Mouse (Mus musculus): ENCODE results near the gene Rlim. TPM values are rescaled to one million over a fixed set of nuclear protein-coding genes. Genes with fewer than 3 reads are reported as not detected.

Gene Rlim
- polyA plus RNA-seq (2017; shearing (Covaris generic)): 66.1 TPM

GRCm38 (mm10) chrX:103981169-103981689 lies at the start of gene Rlim:
TSS of gene Rlim (minus strand) at chrX:103981284.

Other genes starting within 250 kb of the Rlim start
- not detected for gene Slc16a2, start 159.3 kb downstream of the Rlim start, polyA plus RNA-seq (2017; shearing (Covaris generic))
- gene Nexmif, start 219.9 kb upstream of the Rlim start, polyA plus RNA-seq (2017; shearing (Covaris generic)): not detected